Mouse (Mus musculus) CH12.LX (cell line): ENCODE results near the gene C5ar1.

ENCODE experiments used
- CTCF ChIP-seq, 2 experiments: IDR thresholded peaks in 1 of 2; conservative IDR thresholded peaks in 1 of 2; 2 replicates each; pipeline ENCODE4 v1.5.1; 2011 to 2012; ENCODE audit warnings: low read depth in 2 of 2, low read length in 2 of 2, improper control_type of control experiment in 1 of 2, inconsistent platforms in 1 of 2, mild to moderate bottlenecking in 1 of 2, moderate library complexity in 1 of 2
- EP300 ChIP-seq: IDR thresholded peaks from 2 replicates; pipeline ENCODE4 v1.6.1; 2011; ENCODE audit warnings: low read length, improper control_type of control experiment
- GABPA ChIP-seq: IDR thresholded peaks from 2 replicates; pipeline ENCODE4 v1.6.1; 2012; ENCODE audit warnings: low read depth, low read length, improper control_type of control experiment, inconsistent platforms; ENCODE audit not compliant: insufficient replicate concordance
- HCFC1 ChIP-seq: IDR thresholded peaks from 2 replicates; pipeline ENCODE4 v1.6.1; 2012; ENCODE audit warnings: low read depth, mild to moderate bottlenecking, inconsistent platforms, low read length, improper control_type of control experiment
- NELFE ChIP-seq: IDR thresholded peaks from 2 replicates; pipeline ENCODE4 v1.6.1; 2011; ENCODE audit warnings: low read depth, low read length, improper control_type of control experiment
- POLR2A ChIP-seq: IDR thresholded peaks from 2 replicates; pipeline ENCODE4 v1.6.1; 2011; ENCODE audit warnings: low read depth, mild to moderate bottlenecking, improper control_type of control experiment, low read length
- SIN3A ChIP-seq: IDR thresholded peaks from 2 replicates; pipeline ENCODE4 v1.6.1; 2012; ENCODE audit warnings: low read length, improper control_type of control experiment, inconsistent platforms
- SMC3 ChIP-seq: IDR thresholded peaks from 2 replicates; pipeline ENCODE4 v1.6.1; 2011; ENCODE audit warnings: low read depth, low read length, improper control_type of control experiment
- TBP ChIP-seq: conservative IDR thresholded peaks from 2 replicates; pipeline ENCODE4 v1.6.1; 2011; ENCODE audit warnings: low read depth, low read length, improper control_type of control experiment
- UBTF ChIP-seq: IDR thresholded peaks from 2 replicates; pipeline ENCODE4 v1.6.1; 2012; ENCODE audit warnings: low read depth, mild to moderate bottlenecking, inconsistent platforms, low read length, improper control_type of control experiment, moderate library complexity
- USF1 ChIP-seq: IDR thresholded peaks from 2 replicates; pipeline ENCODE4 v1.6.1; 2014; ENCODE audit warnings: low read depth, mild to moderate bottlenecking, inconsistent platforms, low read length, improper control_type of control experiment
- ZC3H11A ChIP-seq: IDR thresholded peaks from 2 replicates; pipeline ENCODE4 v1.6.1; 2012; ENCODE audit warnings: low read depth, mild to moderate bottlenecking, inconsistent platforms, low read length, improper control_type of control experiment

- TF ChIP-seq HCFC1 (no peak), SMC3 (no peak), NELFE (peak; percentile 49; the same call in 1 of the 2 replicates), UBTF (no peak), USF1 (no peak), EP300 (no peak), ZC3H11A (no peak), CTCF (conservative IDR thresholded peaks at IDR 0.05 in 1 of 2, IDR thresholded peaks at IDR 0.05 in 1 of 2; ENCODE audit: low read depth in 2 of 2, low read length in 2 of 2) (no peak), POLR2A (peak; percentile 54), GABPA (no peak), TBP (no peak), SIN3A (peak; percentile 45)
Observed at GRCm38 (mm10) chr7:16273766-16274140, 14.4 kb upstream of the C5ar1 start.
